Mouse (Mus musculus): ENCODE measurements around the gene Spg11.
"Not testable (repeated sequence)": the region's sequence is repeated elsewhere in the genome, so short reads cannot be mapped to it uniquely, and the experiment has no call there.

The Spg11 gene

GRCm38 (mm10) chr2:122146687-122147086 is 28.5 kb upstream of the Spg11 start:
- DNase-seq (ENCODE audit: low read depth in 1 of 2, low spot score in 2 of 2) = peak in 1 of 2 experiments; percentile 46

- no peak for DNase-seq (ENCODE audit: low read depth in 1 of 2, low spot score in 2 of 2)
Observed at GRCm38 (mm10) chr2:122145756-122146155, 27.6 kb upstream of the Spg11 start.

- no peak for DNase-seq (ENCODE audit: low read depth in 1 of 2, low spot score in 2 of 2)
Observed at GRCm38 (mm10) chr2:122143111-122143510, 24.9 kb upstream of the Spg11 start.

GRCm38 (mm10) chr2:122141332-122141967 is 23.3 kb upstream of the Spg11 start:
- no peak for DNase-seq (ENCODE audit: low read depth in 1 of 2, low spot score in 2 of 2)

DNA sequence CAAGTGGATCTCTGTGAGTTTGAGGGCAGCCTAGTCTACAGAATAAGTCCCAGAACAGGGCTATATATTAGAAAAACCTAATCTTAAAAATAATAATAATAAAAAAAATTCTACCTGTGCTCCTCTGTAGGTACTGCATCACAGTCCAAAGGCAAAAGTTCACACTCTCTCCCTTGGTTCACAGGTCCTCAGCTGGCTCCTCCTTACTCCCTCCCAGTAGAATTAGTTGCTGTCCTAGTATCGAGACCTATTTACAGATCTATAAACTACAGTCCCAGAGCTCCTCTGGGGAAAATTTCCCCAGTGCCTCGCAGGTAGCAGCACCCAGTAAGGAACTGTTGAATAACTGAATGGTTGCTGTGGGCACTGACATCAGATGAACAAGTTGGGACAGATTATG is 22.6 kb upstream of the Spg11 start:
- no peak for DNase-seq (ENCODE audit: low read depth in 1 of 2, low spot score in 2 of 2)

DNA sequence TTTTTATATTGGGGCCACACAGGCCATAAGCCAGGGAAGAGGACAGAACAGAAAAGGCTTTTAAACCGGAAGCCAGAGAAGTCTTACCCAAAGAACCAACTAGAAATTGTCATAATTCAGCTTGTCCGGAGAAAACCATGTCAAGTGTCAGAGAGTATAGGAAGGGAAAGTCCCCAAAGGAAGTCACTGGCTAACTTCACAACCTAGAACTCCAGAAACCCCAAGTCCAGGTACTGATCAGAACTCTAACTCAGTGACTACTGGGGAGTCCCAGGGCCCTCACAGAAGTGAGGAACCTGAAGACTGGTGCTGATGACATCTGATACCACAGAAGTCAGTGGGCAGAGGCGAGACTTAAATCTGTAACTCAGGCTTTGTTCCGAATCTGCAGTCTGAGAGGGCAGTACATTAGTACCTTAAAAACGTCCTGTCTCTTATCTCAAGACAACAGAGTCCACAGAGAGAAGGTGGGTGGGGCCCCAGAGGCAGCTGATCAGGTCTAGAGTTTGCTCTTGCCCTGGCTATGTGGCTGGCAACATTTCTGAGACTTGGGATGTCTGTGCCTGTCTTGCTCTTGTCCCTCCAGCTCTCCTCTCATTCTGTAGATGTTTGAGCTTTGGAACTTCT is 19.8 kb upstream of the Spg11 start:
- DNase-seq (ENCODE audit: low read depth in 1 of 2, low spot score in 2 of 2) = no peak

- DNase-seq (ENCODE audit: low read depth in 1 of 2, low spot score in 2 of 2) = no peak
Observed at GRCm38 (mm10) chr2:122132618-122133017, 14.4 kb upstream of the Spg11 start.

DNA sequence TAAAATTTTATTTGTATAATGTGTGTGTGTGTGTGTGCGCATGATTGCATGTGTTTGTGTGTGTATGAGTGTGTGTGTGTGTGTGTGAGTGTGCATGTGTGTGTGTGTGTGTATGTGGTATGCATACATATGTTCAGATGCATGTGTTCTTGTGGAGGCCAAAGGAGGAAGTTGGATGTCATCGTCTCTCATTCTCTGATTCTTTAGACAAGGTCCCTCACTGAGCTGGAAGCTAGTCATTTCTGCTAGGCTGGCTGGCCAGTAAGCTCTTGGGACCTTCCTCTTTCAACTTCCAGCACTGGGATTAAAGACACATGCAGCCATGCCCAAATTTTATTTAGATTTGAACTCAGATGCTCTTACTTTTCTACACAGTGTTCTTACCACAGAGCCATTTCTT is 13.9 kb upstream of the Spg11 start:
- no peak for DNase-seq (ENCODE audit: low read depth in 1 of 2, low spot score in 2 of 2)

DNA sequence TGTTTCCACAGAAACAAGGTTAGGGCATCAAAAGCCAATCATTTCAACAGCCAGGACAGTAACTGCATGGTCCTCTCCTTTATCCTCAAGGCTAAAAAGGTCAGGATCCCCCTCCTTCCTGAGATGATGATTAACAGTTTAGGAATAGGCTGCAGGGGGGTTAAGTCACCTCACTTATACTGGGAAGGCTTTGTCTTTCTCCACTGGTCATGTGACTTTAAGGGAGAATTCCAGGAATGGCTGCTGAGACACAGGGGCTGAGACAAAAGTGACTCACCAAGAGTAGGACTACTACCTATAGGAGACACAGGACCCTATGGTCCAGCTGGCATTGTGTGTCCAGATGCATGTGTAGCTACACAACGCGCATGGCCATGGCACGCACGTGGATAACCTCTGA is 9.4 kb upstream of the Spg11 start:
- DNase-seq (ENCODE audit: low read depth in 1 of 2, low spot score in 2 of 2) = no peak

- DNase-seq (ENCODE audit: low read depth in 1 of 2, low spot score in 2 of 2) = no peak
Observed at GRCm38 (mm10) chr2:122126765-122127347, 8.7 kb upstream of the Spg11 start.

DNA sequence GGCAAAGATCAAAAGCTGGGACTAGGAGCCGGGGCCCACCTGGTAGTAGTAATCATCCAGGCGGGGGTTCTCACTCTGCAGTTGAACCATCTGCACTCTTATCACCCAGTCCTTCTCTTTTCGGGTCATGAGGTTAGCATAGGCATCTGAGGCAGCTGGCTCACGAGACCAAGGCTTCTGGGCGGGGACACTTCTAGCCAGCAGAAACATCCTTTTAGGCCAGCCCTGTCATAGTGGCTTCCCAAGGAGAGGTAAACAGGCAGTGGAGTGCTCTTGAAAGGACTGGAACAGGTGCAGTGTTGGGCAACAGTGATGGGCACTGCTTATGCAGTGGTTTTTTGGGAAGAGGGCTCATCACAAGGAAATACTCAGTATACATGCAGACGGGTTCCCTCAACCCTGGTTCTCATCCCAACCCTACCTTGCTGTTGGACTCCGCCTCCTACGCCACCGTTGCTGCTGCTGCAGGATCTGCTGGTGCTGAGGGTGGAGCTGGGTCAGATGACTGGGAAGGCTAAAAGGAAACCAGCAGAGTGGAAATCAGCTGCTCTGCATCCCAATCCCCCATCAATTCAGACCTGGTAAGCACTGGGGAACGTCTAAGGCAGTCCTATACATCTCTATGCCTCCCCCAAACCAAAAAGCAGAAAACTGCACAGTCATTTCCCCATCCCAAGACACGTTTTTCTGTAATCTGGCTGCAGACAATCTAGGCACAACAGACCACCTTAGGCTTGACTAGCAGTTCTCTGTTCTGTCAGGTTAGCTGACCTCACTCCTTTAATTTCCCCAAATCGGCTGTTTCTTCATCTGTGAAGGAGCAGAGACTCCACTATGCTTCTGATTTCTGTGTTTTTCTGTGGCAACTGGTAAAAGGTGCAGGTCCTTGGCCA is 7.7 kb upstream of the Spg11 start:
- no peak for DNase-seq (ENCODE audit: low read depth in 1 of 2, low spot score in 2 of 2)

DNA sequence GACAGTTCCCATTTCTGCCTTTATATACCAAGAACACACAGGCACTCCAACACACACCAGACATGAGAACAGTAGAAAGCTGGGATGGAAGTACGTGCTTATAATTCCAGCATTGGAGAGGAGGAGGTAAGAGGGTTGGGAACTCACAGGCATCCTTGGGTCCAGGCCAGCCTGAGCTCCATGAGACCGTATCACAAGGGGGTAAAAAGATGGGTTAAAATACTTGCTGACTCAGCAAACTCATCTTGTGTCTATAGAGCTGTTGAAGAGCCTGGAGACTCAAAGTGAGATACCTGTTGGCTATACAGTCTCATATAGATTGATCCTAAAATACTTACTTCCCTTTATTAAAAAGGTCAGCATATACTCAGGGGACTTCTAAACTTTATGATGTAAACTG is 1.3 kb downstream of the Spg11 start:
- DNase-seq (ENCODE audit: low read depth in 1 of 2, low spot score in 2 of 2) = no peak

DNA sequence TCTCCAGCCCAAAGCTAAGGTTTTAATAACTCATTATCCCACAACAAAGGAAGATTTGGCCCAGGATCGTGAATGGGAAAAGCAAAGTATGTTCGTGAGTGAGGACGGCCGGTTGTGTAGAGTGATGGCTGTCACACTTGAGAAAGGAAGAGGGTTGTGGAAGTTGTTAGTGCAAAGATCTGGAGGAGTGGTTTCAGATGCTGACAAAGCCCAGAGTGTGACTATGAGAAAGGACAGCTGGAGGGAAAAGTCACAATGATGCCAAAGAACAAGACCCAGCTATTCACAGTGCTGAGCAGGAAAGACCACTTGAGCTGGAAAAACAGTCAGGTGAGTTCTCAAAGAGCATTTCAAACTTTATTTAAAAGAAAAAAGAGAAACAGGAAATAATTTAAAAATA is 8.5 kb downstream of the Spg11 start:
- no peak for DNase-seq (ENCODE audit: low read depth in 1 of 2, low spot score in 2 of 2)

DNA sequence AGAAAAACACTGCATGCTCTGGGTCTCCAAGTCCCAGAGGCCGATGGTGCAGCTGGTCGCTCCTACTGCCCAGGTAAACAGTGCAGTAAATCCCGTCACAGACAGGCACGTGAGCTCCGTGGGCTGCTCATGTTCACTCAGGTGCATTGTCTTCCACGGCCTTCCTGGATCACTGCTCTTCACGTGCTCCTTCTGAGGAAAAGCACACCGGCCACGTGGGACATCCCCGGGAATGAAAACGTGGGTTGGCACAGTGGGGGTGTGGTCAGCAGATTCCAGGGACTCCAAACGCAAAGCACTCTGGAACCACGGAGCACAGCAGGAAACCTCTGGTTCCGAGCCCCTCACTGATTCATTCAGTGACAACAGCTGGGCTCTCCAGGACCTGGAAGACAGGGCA is 10.1 kb downstream of the Spg11 start:
- no peak for DNase-seq (ENCODE audit: low read depth in 1 of 2, low spot score in 2 of 2)

DNA sequence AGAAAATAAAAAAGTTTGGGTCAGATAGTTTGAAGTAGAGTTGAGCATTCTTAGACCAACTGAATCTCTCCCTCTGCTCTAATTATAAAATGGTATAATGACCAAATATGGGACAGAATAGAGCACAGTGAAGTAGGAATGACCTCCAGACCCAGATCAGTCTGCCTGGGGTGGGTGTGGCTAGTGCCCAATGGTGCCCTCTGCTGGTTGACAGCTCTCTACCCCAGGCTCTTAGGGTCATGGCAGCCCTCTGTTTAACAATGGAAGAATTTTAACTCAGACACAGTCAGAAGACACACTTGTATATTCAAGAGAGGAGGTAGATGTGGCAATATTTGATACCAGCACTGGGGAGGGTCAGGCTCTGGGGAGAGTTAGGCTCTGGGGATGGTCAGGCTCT is 16.1 kb downstream of the Spg11 start:
- no peak for DNase-seq (ENCODE audit: low read depth in 1 of 2, low spot score in 2 of 2)

DNA sequence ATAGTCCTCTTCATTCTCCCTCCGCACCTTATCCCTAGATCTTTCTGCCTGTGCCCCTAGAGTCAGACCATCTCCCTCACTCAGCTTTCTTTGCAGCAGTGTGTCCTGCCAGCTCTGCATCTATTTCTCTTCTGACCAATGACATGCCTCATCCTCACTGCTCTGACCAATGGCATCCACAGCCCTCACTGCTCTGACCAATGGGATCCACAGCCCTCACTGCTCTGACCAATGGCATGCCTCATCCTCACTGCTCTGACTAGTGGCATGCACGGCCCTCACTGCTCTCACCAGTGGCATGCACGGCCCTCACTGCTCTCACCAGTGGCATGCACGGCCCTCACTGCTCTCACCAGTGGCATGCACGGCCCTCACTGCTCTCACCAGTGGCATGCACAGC is 20.5 kb downstream of the Spg11 start:
- not testable (repeated sequence) for DNase-seq (ENCODE audit: low read depth in 1 of 2, low spot score in 2 of 2)

DNA sequence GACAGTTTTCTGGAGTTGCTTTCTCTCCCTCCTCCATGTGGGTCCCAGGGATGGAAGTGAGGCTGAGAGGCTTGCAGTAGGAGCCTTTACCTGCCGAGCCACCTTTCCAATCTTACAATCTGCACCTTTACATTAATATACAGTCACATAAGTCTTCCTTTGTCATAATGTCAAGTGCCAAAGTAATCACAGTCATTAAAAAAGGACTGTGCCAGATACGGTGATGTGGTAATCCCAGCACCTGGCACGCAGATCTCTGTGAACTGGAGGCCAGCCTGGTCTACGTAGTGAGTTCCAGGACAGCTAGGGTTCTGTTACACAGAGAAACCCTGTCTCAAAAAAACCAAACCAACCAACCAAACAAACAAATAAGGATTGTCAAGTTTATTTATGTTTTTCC is 24.3 kb downstream of the Spg11 start:
- DNase-seq (ENCODE audit: low read depth in 1 of 2, low spot score in 2 of 2) = no peak

GRCm38 (mm10) chr2:122086446-122086845 is 31.7 kb downstream of the Spg11 start:
- no peak for DNase-seq (ENCODE audit: low read depth in 1 of 2, low spot score in 2 of 2)

- DNase-seq (ENCODE audit: low read depth in 1 of 2, low spot score in 2 of 2) = no peak
Observed at GRCm38 (mm10) chr2:122081728-122082456, 36.3 kb downstream of the Spg11 start.

- DNase-seq (ENCODE audit: low read depth in 1 of 2, low spot score in 2 of 2) = peak; percentile 20 to 24
Observed at GRCm38 (mm10) chr2:122069922-122070321, 48.3 kb downstream of the Spg11 start.

Data from monocyte, adult 2 months (primary cell).